Mouse (Mus musculus): Measurements from ENCODE around the gene Gm10719. TPM values are rescaled to one million over a fixed set of nuclear protein-coding genes. Genes with fewer than 3 reads are reported as not detected.

Gene Gm10719
- polyA plus RNA-seq, 1 experiment = not detected

Other genes starting within 250 kb of the Gm10719 start
- gene Gm10722, start 16.5 kb upstream of the Gm10719 start, polyA plus RNA-seq (2012; rRNA removed) = not detected in 2 replicates
- gene Gm11168, start 14.1 kb upstream of the Gm10719 start, polyA plus RNA-seq (2012; rRNA removed) = not detected in 2 replicates
- not detected in 2 replicates for gene Gm10721, start 4.3 kb upstream of the Gm10719 start, polyA plus RNA-seq (2012; rRNA removed)
- not detected in 2 replicates for gene Gm10720, start 1.8 kb upstream of the Gm10719 start, polyA plus RNA-seq (2012; rRNA removed)
- gene Gm10718, start 6.1 kb downstream of the Gm10719 start, polyA plus RNA-seq (2012; rRNA removed) = 0.18 TPM in 1 of 2 replicates, not detected in the other
- gene Gm10717, start 8.0 kb downstream of the Gm10719 start, polyA plus RNA-seq (2012; rRNA removed) = not detected in 2 replicates
- gene Gm17535, start 17.2 kb downstream of the Gm10719 start, polyA plus RNA-seq (2012; rRNA removed) = not detected in 2 replicates
- gene Gm10715, start 19.5 kb downstream of the Gm10719 start, polyA plus RNA-seq (2012; rRNA removed) = not detected in 2 replicates